Mouse (Mus musculus) ovary, postnatal 14 days (tissue): ENCODE measurements around the gene Tpo.

ENCODE experiments used
- DNase-seq: peaks from one replicate; pipeline ENCODE4 v3.0.0; 2022; ENCODE audit warnings: low spot score

The Tpo gene

DNA sequence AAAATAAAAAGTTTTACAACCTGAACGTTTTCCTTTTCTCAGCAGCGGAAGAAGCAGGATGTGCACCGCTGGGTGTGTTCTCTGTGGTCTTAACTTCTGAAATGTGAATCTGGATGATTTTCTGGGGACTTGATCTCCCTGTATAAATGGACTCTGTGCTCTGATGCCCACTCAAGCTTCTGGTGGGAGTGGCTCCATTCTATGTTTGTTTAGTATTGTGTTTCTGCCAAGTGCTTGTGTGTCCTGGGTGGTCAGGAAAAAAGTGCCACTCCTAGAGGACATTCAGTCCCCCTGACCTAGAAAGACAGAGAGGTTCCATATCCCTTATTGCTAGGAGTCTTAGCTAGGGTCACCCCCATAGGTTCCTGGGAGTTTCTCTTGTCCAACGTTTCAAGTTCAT is at the start of gene Tpo:
TSS of gene Tpo (minus strand) at position 101 of the 400 bp plus-strand sequence.
- no peak for DNase-seq

DNA sequence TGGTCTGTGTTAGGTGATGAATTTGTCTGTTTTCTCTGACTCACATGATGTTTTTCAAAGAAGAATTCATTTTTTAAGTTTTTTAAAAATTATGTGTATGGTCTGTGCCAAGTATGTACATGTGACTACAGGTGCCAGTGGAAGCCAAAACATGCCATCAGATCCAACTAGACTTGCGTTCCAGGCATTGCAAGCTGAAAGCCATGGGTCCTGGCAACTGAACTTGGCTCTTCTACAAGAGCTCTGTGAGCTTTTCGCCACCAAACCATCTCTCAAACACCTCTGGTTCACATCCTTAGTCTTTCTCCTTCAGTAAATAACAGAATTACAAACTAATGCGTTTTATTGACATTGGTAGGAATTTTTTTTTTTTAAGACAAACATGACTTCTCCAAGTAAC is 49.3 kb upstream of the Tpo start:
- DNase-seq, result no peak

DNA sequence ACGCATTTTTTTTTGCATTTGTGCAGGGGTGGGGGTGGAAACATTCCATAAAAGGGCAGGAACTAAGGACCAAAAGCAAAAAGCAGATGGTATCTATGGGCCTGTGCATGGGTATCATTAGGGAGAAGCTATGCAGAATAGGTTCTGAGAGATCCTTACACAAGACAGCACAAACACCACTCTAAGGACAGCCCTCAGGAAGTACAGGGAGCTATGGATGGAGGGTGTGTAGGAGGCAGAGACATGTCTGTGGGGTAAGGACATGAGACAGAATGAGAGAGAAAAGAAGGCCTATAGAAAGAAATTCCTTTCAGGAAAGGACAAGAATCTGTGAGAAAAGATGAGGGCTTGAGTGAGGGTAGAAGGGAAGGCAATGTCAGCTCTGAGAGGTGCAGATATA is 47.2 kb upstream of the Tpo start:
- no peak for DNase-seq

DNA sequence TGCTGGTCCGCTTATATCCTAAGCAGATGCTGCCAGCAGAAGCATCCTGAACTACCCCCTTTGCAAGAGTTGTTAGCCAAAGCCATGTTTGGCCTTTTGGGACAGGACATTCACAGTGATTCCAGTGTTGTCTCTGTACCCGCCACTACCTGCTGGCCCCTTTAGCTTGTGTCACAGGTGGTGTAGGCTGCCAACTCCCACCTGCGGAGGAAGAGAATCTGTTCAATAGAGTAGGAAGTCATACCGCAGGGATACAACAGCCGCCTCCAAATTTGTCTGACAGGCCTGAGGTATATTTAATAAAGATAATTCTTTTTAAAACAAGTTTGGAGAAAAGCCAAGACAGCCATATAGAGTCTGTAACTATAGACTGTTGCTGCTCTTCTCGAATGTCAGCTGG is 45.5 kb upstream of the Tpo start:
- no peak for DNase-seq

DNA sequence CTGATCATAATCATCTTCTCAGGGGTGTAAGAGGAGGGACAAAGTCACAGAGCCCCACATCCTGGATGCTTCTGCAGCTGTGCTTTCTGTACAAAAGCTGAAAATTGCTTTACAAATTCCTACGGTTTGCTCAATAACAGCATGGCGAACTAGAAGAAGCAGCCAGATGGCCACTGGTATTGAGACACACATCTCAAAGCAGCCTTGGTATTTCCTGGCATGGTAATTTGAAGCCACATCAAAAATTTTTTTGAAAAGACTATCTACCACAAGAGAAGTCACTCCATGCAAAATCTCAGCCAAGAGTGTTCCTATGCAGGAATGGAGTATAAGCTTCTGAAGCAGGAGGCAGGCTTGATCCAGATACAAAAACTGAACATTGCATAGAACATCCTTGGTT is 45.1 kb upstream of the Tpo start:
- no peak for DNase-seq

DNA sequence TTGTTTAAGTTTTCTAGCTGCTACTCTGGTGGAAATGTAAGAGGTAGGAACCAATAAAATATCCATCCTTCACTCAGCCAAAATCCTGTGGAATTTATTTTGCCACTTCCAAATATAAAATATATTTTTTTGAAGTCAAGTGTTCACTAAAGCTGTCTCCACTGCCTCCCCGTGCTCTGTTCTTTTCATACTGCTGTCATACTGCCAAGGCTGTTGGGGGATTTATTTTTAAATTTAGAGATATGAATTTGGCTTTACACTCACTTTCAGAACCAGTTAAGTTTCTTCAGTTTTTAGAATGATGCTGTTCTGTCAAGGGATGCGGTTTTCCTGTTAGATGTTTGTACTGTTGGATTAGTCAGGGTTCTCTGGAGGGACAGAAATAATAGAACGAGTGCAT is 36.1 kb upstream of the Tpo start:
- no peak for DNase-seq

DNA sequence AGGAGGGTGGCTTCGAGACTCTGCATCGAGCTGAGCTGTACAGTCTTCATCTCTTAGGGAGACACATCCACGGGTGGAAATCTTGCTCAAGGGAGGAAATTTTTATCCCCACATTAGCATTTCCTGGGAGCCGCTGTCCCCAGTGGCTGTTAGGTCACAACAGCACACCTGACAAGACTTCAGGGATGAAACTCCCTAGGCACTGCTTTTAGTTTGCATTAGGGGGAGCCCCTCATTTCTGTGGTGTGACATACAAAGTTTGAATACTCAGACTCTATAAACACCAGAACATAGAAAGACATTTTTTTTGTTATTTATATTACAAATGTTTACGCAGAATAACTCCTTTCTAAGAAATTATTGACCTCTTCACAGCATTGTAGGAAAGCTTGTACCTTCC is 32.1 kb upstream of the Tpo start:
- no peak for DNase-seq

DNA sequence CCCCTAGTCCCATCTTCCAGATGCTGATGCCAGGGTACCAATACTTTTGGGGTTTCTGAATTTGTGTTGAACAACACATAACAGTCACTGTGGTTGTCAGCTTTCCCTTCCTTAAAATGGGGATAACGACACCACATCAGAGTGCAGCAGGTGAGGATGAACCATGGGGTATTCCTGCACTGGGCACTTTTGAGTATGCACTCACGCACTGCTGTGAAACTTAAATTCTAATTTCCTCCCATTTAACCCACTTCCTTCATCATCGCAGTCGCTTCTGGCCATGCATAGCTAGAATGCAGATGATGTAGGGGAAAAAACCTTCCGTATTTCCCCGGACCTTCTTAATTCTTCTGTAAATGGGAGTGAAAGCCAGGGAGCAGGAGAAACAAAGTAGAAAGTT is 31.6 kb upstream of the Tpo start:
- DNase-seq, result no peak

DNA sequence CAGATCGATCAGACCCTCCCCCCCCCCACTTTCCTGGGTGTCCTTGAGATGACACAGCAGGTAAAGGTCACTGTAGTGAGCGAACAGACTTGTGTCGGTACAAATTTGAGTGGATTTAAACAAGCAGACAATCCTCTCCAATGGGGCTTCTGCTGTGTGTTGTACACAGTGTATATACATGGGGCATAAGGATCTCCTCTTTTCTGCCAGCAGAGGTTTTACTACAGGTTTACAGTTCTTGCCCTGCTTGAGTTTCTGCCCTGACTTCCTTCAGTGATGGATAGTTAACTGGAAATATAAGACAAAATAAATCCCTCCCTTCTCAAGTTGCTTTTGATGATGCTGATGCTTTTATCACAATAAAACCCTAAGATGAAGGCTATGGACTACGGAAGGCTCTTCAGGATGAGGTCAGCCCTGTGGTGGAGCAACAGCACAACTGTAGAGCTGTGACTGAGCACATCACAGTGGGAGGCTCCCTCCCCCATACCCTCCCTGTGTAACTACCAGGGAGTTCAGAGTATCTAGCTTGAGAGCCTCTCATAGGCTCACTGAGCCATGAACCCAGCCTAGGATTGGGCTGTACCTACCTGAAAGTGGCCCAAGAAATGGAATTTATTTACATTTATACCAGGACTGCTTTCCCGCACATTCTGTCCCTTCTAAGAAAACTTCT is 29.4 kb upstream of the Tpo start:
- no peak for DNase-seq

DNA sequence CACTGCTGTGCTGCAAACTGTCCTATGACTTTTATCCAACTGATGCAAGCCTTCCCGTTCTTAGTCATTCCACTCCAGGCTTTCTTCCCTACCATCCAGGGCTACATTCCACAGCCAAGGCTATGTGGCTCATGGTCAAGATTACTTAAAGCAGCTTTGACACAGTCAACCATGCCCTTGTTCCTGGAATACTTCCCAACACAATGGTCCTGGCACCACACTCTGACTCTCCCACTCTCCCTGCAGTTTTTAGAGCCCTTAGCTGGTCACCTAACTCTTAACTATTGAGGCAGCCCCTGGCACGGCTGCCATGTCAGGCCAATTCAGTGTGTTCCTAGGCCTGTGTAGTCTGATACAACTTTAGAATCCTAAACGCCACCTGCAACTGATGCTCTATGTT is 28.1 kb upstream of the Tpo start:
- DNase-seq, result peak; percentile 23

DNA sequence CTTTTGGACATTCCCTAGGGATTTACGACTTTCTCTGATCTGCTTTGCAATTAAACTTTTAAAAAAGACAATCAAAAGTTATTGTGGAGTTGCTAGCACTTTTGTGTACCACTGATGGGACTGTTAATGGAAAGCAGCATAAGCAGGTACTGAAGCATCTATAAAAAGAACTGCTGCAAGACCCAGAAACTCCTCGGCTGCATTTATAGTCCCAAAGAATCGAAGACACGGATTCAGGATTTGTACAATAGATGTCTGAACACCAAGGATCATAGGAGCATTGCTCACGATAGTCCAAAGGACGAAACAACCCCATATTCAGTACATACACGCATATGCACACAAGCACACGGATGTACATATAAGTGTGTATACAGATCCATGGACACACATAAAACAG is 27.4 kb upstream of the Tpo start:
- no peak for DNase-seq

DNA sequence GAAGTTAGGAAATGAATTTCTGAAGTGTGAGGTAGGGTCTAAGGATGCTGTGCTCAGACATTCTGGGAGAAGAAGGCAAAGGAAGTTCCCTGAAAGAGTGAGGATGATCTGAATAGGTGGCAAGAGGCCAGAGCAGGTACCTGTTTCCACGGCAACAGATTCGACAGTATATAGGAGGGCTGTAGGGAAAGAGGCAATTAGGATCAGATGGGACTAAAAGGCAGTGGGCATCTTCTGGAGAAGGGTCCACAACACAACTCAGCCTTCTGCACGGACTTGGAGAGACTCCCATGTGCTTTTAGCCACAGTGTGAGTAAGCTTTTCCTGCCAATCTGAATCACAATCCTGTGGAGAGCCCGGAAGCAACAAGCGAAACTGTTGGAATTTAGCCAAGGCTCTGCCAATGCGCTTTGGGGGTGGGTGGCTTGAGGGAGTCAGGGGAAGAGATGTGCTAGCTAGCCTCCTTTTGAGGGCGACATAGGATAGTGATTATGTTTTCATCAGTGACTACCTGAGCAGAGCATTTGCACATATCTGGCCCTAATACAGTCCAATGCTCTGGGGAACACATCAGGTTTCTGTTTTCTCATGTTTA is 21.8 kb upstream of the Tpo start:
- no peak for DNase-seq

DNA sequence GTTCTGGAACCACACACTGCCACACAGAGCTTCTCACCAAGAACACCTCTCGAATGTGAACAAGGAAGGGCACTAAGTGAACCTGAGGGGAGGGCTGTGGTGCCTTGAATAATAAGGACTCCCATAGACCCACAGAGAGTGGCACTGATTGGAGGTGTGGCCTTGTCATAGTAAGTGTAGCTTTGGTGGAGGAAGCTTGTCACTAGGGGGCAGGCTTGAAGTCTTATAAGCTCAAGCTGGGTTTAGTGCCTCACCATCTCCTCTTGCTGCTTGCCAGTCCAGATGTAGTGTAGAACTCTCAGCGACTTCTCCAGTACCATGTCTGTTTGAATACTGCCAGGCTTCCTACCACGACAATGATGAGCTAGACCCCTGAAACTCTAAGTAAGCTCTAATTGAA is 9.7 kb upstream of the Tpo start:
- no peak for DNase-seq

DNA sequence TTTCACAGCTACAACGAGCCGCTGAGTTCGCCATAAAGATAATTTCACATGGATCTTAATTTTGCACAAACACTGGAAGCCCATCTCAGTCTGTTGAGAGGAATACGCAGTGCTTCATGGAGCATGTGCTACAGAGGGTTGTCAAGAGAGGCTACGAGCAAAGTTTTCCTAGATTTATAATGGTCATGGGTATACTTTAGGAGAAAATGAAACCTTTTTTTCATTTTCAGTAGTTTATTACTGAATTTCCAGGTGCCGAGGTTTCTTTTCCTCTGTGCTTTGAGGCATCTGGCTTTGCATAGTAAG is 3.1 kb downstream of the Tpo start:
- DNase-seq, result no peak

DNA sequence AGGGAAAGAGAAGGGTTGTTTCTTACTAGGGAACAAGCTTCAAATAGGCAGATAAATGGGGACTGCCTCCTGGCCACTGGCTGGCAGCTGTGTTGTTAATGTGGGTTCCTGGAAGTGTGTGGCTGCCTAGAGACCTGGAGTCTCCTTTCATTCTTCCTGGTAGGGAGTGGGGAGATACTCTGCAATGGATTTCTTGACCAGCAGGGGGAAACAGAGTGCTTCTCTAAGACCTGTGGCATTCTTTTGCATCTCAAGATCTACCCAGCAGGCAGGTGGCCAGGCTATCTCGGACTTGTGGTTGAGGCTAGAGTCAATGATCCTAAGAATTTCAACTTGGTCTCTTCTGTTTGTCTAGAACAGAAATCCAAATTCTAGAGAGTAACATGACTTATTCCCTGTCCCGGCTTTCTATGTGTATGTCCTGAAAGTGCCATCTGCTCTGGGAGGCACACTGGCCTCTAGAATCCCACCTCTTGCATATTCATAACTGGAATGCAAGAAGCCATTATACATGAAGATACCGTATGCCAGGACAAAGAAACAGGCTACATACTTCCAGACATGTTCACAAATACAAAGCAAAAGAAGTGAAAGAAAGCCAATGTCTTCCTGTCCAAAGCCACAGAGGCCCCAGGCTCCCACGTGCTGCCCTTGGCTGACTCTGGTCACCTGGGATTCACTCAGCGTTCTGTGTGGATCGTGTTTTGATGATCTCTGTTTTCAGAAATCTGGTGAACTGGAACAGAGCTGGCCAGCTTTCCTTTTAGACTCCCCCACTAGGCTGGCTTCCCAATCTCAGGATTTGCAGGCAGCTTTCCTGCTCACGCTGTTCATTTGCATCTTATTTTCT is 3.6 kb downstream of the Tpo start:
- peak; percentile 73 for DNase-seq

DNA sequence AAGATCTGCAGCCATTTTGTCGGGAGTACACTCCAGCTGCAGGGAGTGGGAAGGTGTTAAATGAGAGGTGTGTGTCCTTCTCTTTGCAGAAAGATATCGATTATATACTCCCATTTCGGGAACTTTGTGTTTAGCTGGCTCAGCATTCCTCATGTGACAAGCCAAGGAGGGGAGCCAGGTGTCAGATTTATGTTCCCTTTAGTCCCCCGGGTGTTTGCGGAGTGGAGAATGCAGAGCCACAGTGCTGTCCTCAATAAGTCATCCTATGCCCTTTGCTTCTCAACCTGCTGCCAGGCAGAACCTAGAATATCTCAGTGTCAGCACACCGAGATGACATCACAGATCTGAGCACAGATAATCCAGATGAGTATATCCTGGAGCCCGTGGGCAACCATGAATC is 10.1 kb downstream of the Tpo start:
- DNase-seq, result no peak

DNA sequence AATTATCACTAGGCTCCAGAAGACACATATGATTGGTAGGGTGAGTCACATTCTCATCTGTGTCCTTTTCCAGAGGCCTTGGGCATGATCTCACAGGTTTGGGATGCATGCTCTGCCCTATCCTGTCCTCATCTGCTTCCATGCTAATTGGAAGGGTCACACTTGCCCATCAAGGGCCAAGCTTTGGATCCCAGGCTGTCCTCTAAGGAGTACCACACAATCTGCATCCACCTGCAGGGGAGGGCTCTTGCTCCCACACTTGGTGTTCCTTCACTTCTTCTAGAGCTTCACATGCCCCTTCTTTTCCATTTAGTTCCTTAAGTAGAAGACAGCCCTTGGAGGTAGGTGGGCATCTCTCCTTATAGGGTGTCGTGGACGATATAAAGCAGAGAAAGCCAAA is 20.2 kb downstream of the Tpo start:
- no peak for DNase-seq

DNA sequence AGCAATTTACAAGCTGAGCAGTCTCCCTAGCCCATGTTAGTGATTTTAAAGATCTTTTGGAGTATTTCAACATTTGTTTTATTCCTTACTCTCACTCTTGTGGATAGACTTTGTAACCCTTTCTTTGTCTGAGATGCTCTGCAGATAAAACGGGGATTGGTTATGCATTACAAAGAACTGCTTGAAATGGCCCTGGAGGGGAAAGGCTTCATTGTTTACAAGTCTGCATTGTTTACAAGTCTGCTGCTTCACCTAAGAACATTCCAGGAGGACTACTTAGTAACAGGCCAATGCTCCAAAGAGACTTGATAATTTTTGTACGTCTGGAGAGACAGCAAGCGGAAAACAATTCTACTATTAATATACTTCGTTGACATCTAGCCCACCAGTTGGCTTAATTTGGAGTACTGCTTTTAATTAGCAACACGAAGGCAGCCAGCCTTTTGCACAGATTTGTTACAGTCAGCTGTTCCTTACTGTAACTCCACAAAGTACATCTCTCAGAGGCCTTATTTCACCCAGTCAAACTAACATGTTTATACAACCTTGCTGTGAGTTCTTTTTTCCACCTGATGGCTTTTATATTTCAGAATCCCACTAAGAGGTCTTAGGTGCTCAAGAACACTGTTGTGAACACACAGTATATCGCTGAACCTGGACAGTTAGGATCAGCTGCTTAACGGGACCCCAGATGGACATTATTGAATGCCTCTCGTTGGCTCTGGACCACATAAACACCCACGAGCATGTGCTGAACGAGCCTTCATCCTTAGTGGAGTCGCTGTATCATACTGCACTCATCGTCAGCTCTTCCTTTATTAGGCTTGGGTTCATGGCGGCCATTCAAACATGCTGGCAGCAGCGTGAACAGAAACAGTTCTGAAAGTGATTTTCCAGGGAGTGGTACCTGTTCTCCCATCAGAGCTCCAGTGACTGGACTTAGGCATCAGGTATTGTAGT is 22.5 kb downstream of the Tpo start:
- DNase-seq, result no peak

DNA sequence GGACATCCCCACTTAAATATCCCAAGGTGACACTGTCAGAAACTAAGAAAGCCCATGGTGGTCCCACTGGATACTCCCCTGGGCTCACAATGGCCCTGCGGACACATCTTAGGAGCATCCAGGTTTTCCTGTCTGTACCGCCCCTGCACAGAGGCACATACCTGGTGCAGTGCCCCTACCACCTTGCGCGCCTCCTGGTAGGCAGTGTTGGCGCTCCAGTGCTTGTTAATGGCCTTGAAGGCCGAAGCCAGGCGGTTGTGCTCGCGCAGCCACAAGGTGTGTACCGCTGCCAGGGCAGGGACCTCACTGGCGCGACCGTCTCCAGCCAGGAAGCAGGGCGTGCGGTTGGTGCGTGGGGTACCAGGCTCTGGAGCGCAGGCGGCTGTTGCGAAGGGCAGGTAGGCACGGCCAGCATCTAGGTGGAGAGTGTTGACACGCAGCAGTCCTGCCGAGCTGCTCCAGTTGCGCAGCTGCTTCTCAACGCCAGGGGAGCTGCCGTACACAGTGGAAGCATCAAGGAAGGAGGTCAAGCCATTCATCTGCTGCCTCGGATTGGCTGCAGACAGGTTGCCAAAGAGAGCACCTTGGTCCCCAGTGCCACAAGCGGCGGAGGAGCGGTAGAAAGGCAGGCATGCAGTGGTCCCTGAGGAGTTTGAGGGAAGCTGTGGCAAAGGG is 29.4 kb downstream of the Tpo start:
- DNase-seq, result no peak

DNA sequence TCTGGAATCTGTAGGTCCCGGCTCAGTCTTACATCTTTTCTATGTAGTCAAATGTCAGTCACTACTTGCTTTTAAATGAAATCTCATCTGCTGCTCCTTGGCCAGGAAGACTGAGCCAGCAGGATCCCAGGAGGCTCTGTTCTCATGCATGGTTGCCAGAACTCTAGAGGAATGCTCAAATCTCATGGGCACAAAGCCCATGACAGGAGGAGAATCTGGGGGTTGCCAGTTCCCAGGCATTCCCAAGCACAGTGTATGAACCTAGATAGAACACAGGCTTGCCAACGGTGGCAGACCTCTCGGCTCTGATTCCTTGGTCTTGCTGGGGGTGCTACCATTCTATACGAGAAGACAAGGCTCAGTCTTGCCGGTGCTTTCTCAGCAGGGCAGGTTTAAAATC is 40.3 kb downstream of the Tpo start:
- no peak for DNase-seq

DNA sequence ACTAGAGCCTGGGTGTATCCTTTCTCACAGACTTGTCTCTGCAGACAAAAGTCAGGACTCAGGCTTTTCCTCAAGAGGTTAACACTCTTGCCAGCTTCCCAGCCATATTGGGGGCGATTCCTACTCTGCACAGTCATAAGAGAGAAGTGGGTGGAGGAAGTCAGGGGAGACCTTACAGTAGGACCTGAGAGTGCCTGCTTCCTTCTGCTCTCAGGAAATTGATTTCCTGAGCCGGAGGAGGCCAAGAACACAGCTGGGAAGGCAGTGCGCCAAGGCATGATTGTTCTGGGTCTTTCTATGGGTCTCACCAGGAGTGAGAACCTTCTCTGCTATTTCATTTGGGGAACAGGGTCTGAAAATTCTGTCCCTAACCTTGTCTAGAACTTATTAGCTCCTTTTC is 48.5 kb downstream of the Tpo start:
- DNase-seq, result no peak

DNA sequence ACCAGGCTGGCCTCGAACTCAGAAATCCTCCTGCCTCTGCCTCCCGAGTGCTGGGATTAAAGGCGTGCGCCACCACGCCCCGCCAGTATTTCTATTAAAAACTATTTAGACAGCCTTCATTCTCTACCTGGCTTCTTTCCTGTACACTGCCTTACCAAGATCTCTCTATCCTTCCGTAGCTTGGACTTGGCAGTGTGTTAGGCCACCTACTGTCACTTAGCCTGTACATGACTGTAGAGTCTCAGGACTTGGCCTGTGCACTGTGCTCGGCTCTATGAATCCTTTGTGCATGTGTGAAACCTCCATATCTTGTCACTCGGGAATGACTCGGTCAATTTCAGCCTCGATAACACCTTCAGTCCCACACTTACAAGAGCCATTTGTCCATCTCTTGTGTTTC is 55.4 kb downstream of the Tpo start:
- no peak for DNase-seq
